Mouse (Mus musculus): ENCODE measurements around the gene Nup43.
"Not testable (repeated sequence)": the region's sequence is repeated elsewhere in the genome, so short reads cannot be mapped to it uniquely, and the experiment has no call there.

The Nup43 gene

GRCm38 (mm10) chr10:7667342-7667802 is at the start of gene Nup43:
TSS of gene Nup43 (plus strand) at chr10:7667503.
- in situ Hi-C loops (cut with MboI; ENCODE audit: unreplicated experiment in 2 of 2) = no loop called here

DNA sequence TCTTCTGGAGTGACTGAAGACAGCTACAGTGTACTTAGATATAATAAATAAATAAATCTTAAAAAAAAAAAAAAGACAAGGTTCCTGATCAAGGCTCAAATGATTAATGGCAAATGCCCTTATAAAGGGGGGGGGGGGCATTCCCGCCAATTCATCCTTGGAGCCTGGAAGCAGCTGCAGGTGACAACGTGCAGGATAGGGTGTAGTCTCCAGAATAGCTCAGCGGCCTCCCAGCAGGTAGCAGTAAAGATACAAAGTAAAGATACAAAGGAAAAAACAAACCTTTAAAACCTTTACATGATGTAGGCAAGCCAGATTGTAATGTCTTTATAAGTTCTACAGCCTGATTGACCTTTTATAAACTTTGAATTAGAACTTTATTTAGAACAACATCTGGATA is 49.7 kb upstream of the Nup43 start:
- in situ Hi-C loops (cut with MboI; ENCODE audit: unreplicated experiment in 2 of 2) = not testable (repeated sequence)

DNA sequence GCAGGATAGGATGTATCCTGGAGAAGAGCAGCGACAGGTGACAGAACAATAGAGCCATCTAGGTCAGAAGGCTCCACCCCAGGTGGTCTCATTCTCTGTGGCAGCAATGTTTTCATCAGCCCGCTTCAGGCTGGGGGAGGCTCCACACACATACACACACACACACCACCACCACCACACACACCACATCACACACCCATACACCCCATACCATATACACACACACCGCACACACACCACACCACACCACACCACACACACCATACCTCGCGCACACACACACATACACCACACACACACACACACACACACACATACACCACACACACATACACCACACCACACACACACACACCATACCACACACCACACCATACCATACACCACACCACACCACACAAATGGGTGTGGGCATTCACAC is 47.5 kb upstream of the Nup43 start:
- in situ Hi-C loops (cut with MboI; ENCODE audit: unreplicated experiment in 2 of 2) = no loop called here

GRCm38 (mm10) chr10:7620723-7621122 is 46.6 kb upstream of the Nup43 start:
- in situ Hi-C loops (cut with MboI; ENCODE audit: unreplicated experiment in 2 of 2) = no loop called here

GRCm38 (mm10) chr10:7622378-7622777 is 44.9 kb upstream of the Nup43 start:
- in situ Hi-C loops (cut with MboI; ENCODE audit: unreplicated experiment in 2 of 2) = no loop called here

DNA sequence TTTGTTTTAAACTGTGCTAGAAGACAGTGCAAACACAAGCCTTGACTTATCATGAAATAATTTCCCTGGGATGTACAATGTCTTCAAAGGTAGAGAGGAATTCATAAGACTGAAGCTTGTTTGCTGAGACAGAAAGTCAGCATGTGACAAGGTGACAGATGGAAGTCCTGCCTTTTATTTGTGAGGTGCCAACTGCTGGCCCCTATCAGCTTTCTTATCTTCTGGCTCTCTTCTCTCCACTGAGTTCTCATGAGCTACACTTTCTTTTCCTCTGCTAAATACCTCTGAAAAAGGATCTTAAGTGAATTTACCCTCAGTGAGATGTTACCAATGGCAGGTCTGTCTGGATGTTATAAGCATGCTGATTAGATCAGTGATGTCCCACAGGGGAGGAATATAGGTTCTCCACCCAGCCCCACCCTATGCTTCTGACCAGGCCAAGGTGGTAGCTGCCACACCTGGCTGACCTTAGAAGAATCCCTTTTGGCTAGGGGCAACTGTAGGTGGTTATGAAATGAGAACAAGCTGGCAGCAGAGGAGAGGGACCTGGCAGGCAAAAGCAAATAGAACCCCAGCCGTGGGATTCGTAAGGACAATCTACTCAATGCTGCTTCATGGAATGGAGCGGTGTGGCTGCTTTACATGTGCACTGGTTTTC is 43.3 kb upstream of the Nup43 start:
- in situ Hi-C loops (cut with MboI; ENCODE audit: unreplicated experiment in 2 of 2) = no loop called here

GRCm38 (mm10) chr10:7629092-7629491 is 38.2 kb upstream of the Nup43 start:
- in situ Hi-C loops (cut with MboI; ENCODE audit: unreplicated experiment in 2 of 2) = no loop called here

DNA sequence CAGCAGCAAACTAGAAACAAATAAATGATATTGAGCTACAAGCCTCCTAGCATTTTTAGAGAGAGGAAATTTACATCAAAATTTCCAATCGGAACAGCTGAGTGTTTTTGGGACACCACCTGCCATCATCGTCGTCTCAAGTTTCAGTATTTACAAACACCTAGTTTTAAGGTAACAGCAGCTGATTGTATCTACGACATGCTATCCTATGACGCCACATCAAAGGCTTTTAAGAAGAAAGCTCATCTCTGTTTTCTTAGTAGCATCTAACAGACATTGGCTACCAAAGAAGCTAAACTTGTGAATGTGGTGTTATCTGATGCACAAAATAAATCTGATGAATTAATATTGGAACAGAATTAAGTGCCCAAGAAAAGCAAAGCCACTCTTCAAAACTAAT is 37.0 kb upstream of the Nup43 start:
- in situ Hi-C loops (cut with MboI; ENCODE audit: unreplicated experiment in 2 of 2) = no loop called here

GRCm38 (mm10) chr10:7630951-7631720 is 36.2 kb upstream of the Nup43 start:
- in situ Hi-C loops (cut with MboI; ENCODE audit: unreplicated experiment in 2 of 2) = no loop called here

DNA sequence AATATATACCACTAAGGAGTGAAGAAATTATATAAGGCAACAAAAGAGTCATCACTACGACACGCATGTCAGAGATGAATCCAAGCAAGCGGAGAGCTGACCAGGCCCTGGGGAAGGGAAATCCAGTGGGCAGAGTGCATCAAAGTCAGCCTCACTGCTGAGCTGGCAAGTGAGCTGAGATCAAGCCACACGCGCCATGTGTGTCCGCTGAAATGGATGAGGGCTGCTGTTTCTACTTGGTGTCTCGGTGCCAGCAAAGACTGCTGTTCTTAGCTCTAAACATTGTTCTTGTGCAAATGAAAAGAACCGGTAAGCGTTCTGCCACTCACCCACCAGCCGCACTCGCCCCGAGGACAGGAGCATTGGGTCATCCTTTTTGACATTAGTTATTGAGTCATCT is 26.9 kb upstream of the Nup43 start:
- in situ Hi-C loops (cut with MboI; ENCODE audit: unreplicated experiment in 2 of 2) = no loop called here

GRCm38 (mm10) chr10:7645911-7646310 is 21.4 kb upstream of the Nup43 start:
- in situ Hi-C loops (cut with MboI; ENCODE audit: unreplicated experiment in 2 of 2) = no loop called here

GRCm38 (mm10) chr10:7649059-7649458 is 18.2 kb upstream of the Nup43 start:
- in situ Hi-C loops (cut with MboI; ENCODE audit: unreplicated experiment in 2 of 2) = no loop called here

DNA sequence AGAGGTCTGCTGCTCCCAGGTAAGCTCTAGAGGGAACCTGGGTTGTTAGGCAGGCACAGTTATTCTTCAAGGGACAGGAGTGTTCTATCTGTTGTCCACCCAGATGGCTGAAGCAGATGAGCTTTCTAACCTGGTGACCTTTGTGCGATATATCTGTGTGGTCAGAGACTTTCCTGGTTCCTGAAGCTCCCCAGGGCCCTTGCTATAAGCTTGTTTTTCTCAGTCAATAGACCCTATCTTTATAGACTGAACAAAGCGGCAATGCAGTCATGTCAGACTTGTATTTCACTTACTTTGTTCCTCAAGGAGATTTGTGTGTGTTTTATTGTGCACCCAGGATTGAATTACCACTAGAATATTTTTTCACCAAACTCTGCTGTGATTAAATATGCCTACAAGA is 16.2 kb upstream of the Nup43 start:
- in situ Hi-C loops (cut with MboI; ENCODE audit: unreplicated experiment in 2 of 2) = no loop called here

DNA sequence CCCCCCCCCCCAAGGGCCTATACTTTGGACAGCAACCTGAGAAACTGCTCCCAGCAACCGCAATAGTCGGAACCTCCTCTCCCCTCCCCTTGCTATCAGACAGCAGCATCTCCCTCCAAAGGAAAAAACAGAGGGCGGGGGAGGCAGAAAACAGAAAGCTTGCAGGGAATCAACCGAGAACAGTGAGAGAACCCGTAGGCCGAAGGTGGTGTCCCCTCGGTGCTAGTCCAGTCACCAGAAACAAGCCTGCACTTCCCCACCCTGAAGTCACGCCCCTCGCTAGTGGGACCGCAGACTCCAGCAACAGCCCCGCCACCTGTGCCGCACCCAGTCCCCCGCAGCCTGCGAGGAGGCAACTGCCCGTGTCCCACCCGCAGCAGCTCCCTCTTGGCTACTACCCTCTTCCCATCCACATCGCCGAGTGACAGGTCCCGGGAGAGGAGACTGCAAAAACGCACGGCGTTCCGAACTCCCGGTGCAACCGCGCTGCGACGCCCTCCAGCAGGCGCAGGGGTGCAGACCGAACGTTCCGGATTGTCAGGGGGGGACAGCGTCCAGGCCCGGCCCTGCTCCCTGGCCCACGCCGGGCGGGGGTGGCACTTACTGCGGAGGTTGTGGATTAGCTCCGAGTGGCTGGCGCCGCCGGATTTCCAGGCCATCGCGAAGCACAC is 4.7 kb upstream of the Nup43 start:
- in situ Hi-C loops (cut with MboI; ENCODE audit: unreplicated experiment in 2 of 2) = no loop called here

GRCm38 (mm10) chr10:7663159-7664026 is 3.9 kb upstream of the Nup43 start:
- in situ Hi-C loops (cut with MboI; ENCODE audit: unreplicated experiment in 2 of 2) = no loop called here

GRCm38 (mm10) chr10:7664027-7664526 is 3.2 kb upstream of the Nup43 start:
- in situ Hi-C loops (cut with MboI; ENCODE audit: unreplicated experiment in 2 of 2) = no loop called here

DNA sequence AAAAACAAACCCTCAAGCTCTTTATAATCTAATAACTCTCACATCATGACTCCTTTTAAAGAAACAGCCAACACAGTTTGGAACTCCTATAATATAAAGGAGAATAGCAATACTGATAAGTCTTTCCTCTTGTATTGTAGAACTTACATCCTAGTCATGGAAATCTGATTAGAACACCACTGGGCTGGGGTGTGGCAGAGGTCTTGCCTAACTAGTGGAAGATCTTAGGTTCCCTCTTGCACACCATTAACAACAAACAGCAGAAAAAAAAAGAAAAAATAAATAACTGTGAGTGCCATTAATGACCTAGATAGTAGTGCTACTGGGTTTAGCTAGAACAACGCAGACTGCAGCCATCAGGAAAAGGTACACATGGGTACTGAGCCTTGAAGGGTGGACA is 2.4 kb upstream of the Nup43 start:
- in situ Hi-C loops (cut with MboI; ENCODE audit: unreplicated experiment in 2 of 2) = no loop called here

GRCm38 (mm10) chr10:7673673-7674072 is 6.4 kb downstream of the Nup43 start:
- in situ Hi-C loops (cut with MboI; ENCODE audit: unreplicated experiment in 2 of 2) = no loop called here

DNA sequence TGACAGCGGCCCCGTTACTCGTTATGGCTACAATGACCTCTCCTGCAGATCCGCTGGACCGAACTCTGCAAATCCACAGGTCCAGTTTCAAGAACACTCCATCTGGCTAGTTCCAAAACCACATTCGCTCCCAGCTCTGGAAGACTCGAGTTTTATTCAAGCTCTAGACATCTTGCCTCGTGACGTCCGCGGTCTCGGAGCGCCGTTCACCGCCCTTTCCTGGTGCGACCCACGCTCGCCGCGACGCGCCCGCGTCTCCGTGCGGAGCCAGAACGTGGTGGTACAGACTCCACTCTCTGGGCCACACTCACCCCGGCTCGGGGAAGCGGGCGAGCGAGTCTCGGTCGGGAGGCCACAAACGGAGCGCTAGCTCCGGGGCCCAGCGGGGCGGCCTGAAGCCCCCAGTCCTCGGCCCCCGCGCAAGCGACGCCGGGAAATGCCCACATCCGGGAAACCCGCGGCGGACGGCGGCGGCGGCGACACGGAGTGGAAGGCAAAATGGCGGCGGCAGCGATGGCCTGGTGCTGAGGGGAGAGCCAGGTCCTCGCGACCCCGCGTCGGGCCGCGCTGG is 13.5 kb downstream of the Nup43 start, which contains the start of the genes Pcmt1 and Lats1:
Gene Pcmt1 (minus strand): TSS at position 406 of the 571 bp plus-strand sequence.
Gene Lats1 (plus strand): TSS at position 484 of the 571 bp plus-strand sequence.
- in situ Hi-C loops (cut with MboI; ENCODE audit: unreplicated experiment in 2 of 2) = loop anchor here in 1 of 2 experiments (5.0 kb wide), 1 partner anchor 41 kb away; no protein-coding TSS in a partner anchor
